Mouse (Mus musculus): ENCODE results near the gene Rnd2. TPM values are rescaled to one million over a fixed set of nuclear protein-coding genes. Genes with fewer than 3 reads are reported as not detected.
"Not testable (repeated sequence)": the region's sequence is repeated elsewhere in the genome, so short reads cannot be mapped to it uniquely, and the experiment has no call there.

Gene Rnd2
- 100 to 1,000 TPM; 166 to 176 TPM for total RNA-seq (2021)
- long read RNA-seq, transcript Rnd2-201 (5 exons, 1,394 nt), result major isoform, 139 of 172 reads
- long read RNA-seq, partial matches to known transcripts, result 7 of 172 reads
- long read RNA-seq, other reads (novel, unspliced or antisense), result 23 of 172 reads

GRCm38 (mm10) chr11:101464211-101465100, at the start of gene Rnd2:
Gene Rnd2, plus strand, starts transcription at chr11:101464999.
- no peak for DNase-seq (ENCODE audit: low spot score in 2 of 2)

- DNase-seq (ENCODE audit: low spot score in 2 of 2), result no peak
Observed at GRCm38 (mm10) chr11:101415306-101415705, 49.5 kb upstream of the Rnd2 start.

GRCm38 (mm10) chr11:101416433-101417100, 48.2 kb upstream of the Rnd2 start:
- no peak for DNase-seq (ENCODE audit: low spot score in 2 of 2)

GRCm38 (mm10) chr11:101417101-101417855, 47.5 kb upstream of the Rnd2 start, which contains the start of gene Aarsd1:
Gene Aarsd1, minus strand, starts transcription at chr11:101417615.
- DNase-seq (ENCODE audit: low spot score in 2 of 2), result peak; percentile 93

GRCm38 (mm10) chr11:101418991-101419390, 45.8 kb upstream of the Rnd2 start:
- DNase-seq (ENCODE audit: low spot score in 2 of 2), result no peak

GRCm38 (mm10) chr11:101419610-101420009, 45.2 kb upstream of the Rnd2 start:
- DNase-seq (ENCODE audit: low spot score in 2 of 2), result no peak

- DNase-seq (ENCODE audit: low spot score in 2 of 2), result no peak
Observed at GRCm38 (mm10) chr11:101420148-101420547, 44.7 kb upstream of the Rnd2 start.

- DNase-seq (ENCODE audit: low spot score in 2 of 2), result no peak
Observed at GRCm38 (mm10) chr11:101424105-101424851, 40.5 kb upstream of the Rnd2 start, which contains the start of gene Gm27029. Gene Gm27029, minus strand, starts transcription at chr11:101424796.

GRCm38 (mm10) chr11:101424925-101425813, 39.6 kb upstream of the Rnd2 start, which contains the start of the genes Rundc1 and Ptges3l:
Gene Rundc1, plus strand, starts transcription at chr11:101425085.
Gene Ptges3l, minus strand, starts transcription at chr11:101425333.
- peak; percentile 99 for DNase-seq (ENCODE audit: low spot score in 2 of 2)

GRCm38 (mm10) chr11:101426165-101426564, 38.6 kb upstream of the Rnd2 start:
- DNase-seq (ENCODE audit: low spot score in 2 of 2), result no peak

- no peak for DNase-seq (ENCODE audit: low spot score in 2 of 2)
Observed at GRCm38 (mm10) chr11:101431327-101431726, 33.5 kb upstream of the Rnd2 start.

- DNase-seq (ENCODE audit: low spot score in 2 of 2), result no peak
Observed at GRCm38 (mm10) chr11:101433396-101433795, 31.4 kb upstream of the Rnd2 start.

- no peak for DNase-seq (ENCODE audit: low spot score in 2 of 2)
Observed at GRCm38 (mm10) chr11:101435831-101436230, 29.0 kb upstream of the Rnd2 start.

GRCm38 (mm10) chr11:101436916-101437315, 27.9 kb upstream of the Rnd2 start:
- DNase-seq (ENCODE audit: low spot score in 2 of 2), result no peak

GRCm38 (mm10) chr11:101438006-101438405, 26.8 kb upstream of the Rnd2 start:
- DNase-seq (ENCODE audit: low spot score in 2 of 2), result not testable (repeated sequence)

- not testable (repeated sequence) for DNase-seq (ENCODE audit: low spot score in 2 of 2)
Observed at GRCm38 (mm10) chr11:101441450-101442126, 23.2 kb upstream of the Rnd2 start.

- peak; percentile 96 to 97 for DNase-seq (ENCODE audit: low spot score in 2 of 2)
Observed at GRCm38 (mm10) chr11:101442127-101442693, 22.6 kb upstream of the Rnd2 start, which contains the start of gene Rpl27. Gene Rpl27, plus strand, starts transcription at chr11:101442298.

- DNase-seq (ENCODE audit: low spot score in 2 of 2), result no peak
Observed at GRCm38 (mm10) chr11:101442760-101443159, 22.0 kb upstream of the Rnd2 start.

Data from layer of hippocampus, postnatal 10 days (tissue).